Mouse (Mus musculus): Measurements from ENCODE around the gene Gm20388. TPM values are rescaled to one million over a fixed set of nuclear protein-coding genes. Genes with fewer than 3 reads are reported as not detected.

The Gm20388 gene
- polyA plus RNA-seq, 1 experiment from 2014 or later = not detected

- H3K9me3 ChIP-seq (ENCODE audit: control insufficient read depth, low read length) = no peaks in the 10 kb centered on the region
- no peak for ATAC-seq (ENCODE audit: low FRiP score)
- WGBS = 86% methylated on average over 8 of the region's 8 CpGs
These were observed 134.3 kb downstream of the Gm20388 start for GRCm38 (mm10) chr8:120044907-120045306.

GRCm38 (mm10) chr8:120045471-120045870 is 134.8 kb downstream of the Gm20388 start:
- WGBS = 79% methylated on average over 5 of the region's 5 CpGs
- no peak for ATAC-seq (ENCODE audit: low FRiP score)
- Histone ChIP-seq H3K9ac (ENCODE audit: low read length) (no peak overlapping the region), H3K9me3 (ENCODE audit: control insufficient read depth, low read length) (no peaks in the 10 kb centered on the region), H3K27ac (ENCODE audit: low read depth, low read length) (no peak overlapping the region), H3K36me3 (ENCODE audit: control insufficient read depth, insufficient read depth, low read length) (no peaks in the 10 kb centered on the region), H3K4me1 (ENCODE audit: control insufficient read depth, insufficient read depth, low read length) (no peaks in the 10 kb centered on the region), H3K4me3 (ENCODE audit: low read depth, low read length) (no peak overlapping the region), H3K27me3 (ENCODE audit: control insufficient read depth, insufficient read depth, low read length) (no peaks in the 10 kb centered on the region), H3K4me2 (no peak overlapping the region)
- DNase-seq (ENCODE audit: low spot score, missing footprints) = no peak

More at GRCm38 (mm10) chr8:120044907-120045306, 134.3 kb downstream of the Gm20388 start:
- Histone ChIP-seq H3K36me3 (ENCODE audit: control insufficient read depth, insufficient read depth, low read length) (no peaks in the 10 kb centered on the region), H3K27ac (ENCODE audit: low read depth, low read length) (no peak overlapping the region), H3K4me2 (no peak overlapping the region), H3K4me3 (ENCODE audit: low read depth, low read length) (no peak overlapping the region), H3K4me1 (ENCODE audit: control insufficient read depth, insufficient read depth, low read length) (no peaks in the 10 kb centered on the region), H3K27me3 (ENCODE audit: control insufficient read depth, insufficient read depth, low read length) (no peaks in the 10 kb centered on the region), H3K9ac (ENCODE audit: low read length) (no peak overlapping the region)
- no peak for DNase-seq (ENCODE audit: low spot score, missing footprints)

- DNase-seq (ENCODE audit: low spot score, missing footprints) (no peak), ATAC-seq (ENCODE audit: low FRiP score) (no peak)
- Histone ChIP-seq H3K27ac (ENCODE audit: low read depth, low read length) (no peak overlapping the region), H3K4me1 (ENCODE audit: control insufficient read depth, insufficient read depth, low read length) (no peaks in the 10 kb centered on the region), H3K4me2 (no peak overlapping the region), H3K36me3 (ENCODE audit: control insufficient read depth, insufficient read depth, low read length) (no peaks in the 10 kb centered on the region), H3K4me3 (ENCODE audit: low read depth, low read length) (no peak overlapping the region), H3K9ac (ENCODE audit: low read length) (no peak overlapping the region), H3K9me3 (ENCODE audit: control insufficient read depth, low read length) (no peaks in the 10 kb centered on the region), H3K27me3 (ENCODE audit: control insufficient read depth, insufficient read depth, low read length) (no peaks in the 10 kb centered on the region)
- 80% methylated on average over 14 of the region's 14 CpGs for WGBS
These were observed 135.8 kb downstream of the Gm20388 start for GRCm38 (mm10) chr8:120046258-120047020.

GRCm38 (mm10) chr8:120049949-120050348 is 139.3 kb downstream of the Gm20388 start:
- ATAC-seq (ENCODE audit: low FRiP score) = no peak
- WGBS = 85% methylated on average over 13 of the region's 13 CpGs
- Histone ChIP-seq H3K9ac (ENCODE audit: low read length) (no peak overlapping the region), H3K9me3 (ENCODE audit: control insufficient read depth, low read length) (no peaks in the 10 kb centered on the region), H3K27ac (ENCODE audit: low read depth, low read length) (no peak overlapping the region), H3K27me3 (ENCODE audit: control insufficient read depth, insufficient read depth, low read length) (no peaks in the 10 kb centered on the region), H3K4me1 (ENCODE audit: control insufficient read depth, insufficient read depth, low read length) (no peaks in the 10 kb centered on the region), H3K4me2 (no peak overlapping the region), H3K36me3 (ENCODE audit: control insufficient read depth, insufficient read depth, low read length) (no peaks in the 10 kb centered on the region), H3K4me3 (ENCODE audit: low read depth, low read length) (no peak overlapping the region)
- DNase-seq (ENCODE audit: low spot score, missing footprints) = no peak

- H3K4me1 ChIP-seq (ENCODE audit: control insufficient read depth, insufficient read depth, low read length) = no peaks in the 10 kb centered on the region
- H3K36me3 ChIP-seq (ENCODE audit: control insufficient read depth, insufficient read depth, low read length) = no peaks in the 10 kb centered on the region
- no peaks in the 10 kb centered on the region for H3K27me3 ChIP-seq (ENCODE audit: control insufficient read depth, insufficient read depth, low read length)
- no peak for DNase-seq (ENCODE audit: low spot score, missing footprints)
- 89% methylated on average over 10 of the region's 10 CpGs for WGBS
- no peak overlapping the region for H3K27ac ChIP-seq (ENCODE audit: low read depth, low read length)
- ATAC-seq (ENCODE audit: low FRiP score) = no peak
- H3K9ac ChIP-seq (ENCODE audit: low read length) = no peak overlapping the region
- H3K4me3 ChIP-seq (ENCODE audit: low read depth, low read length) = no peak overlapping the region
- no peaks in the 10 kb centered on the region for H3K9me3 ChIP-seq (ENCODE audit: control insufficient read depth, low read length)
- no peak overlapping the region for H3K4me2 ChIP-seq
These were observed 139.7 kb downstream of the Gm20388 start for GRCm38 (mm10) chr8:120050376-120050775.

- no peak overlapping the region for H3K4me2 ChIP-seq
- no peak for ATAC-seq (ENCODE audit: low FRiP score)
- no peaks in the 10 kb centered on the region for H3K36me3 ChIP-seq (ENCODE audit: control insufficient read depth, insufficient read depth, low read length)
- no peak overlapping the region for H3K27ac ChIP-seq (ENCODE audit: low read depth, low read length)
- no peak overlapping the region for H3K4me3 ChIP-seq (ENCODE audit: low read depth, low read length)
- H3K9me3 ChIP-seq (ENCODE audit: control insufficient read depth, low read length) = no peaks in the 10 kb centered on the region
- no peaks in the 10 kb centered on the region for H3K4me1 ChIP-seq (ENCODE audit: control insufficient read depth, insufficient read depth, low read length)
- 83% methylated on average over 4 of the region's 4 CpGs for WGBS
- DNase-seq (ENCODE audit: low spot score, missing footprints) = no peak
- no peaks in the 10 kb centered on the region for H3K27me3 ChIP-seq (ENCODE audit: control insufficient read depth, insufficient read depth, low read length)
- H3K9ac ChIP-seq (ENCODE audit: low read length) = no peak overlapping the region
These were observed 140.4 kb downstream of the Gm20388 start for GRCm38 (mm10) chr8:120051006-120051405.

GRCm38 (mm10) chr8:120051908-120052307 is 141.3 kb downstream of the Gm20388 start:
- Histone ChIP-seq H3K4me2 (no peak overlapping the region), H3K4me1 (ENCODE audit: control insufficient read depth, insufficient read depth, low read length) (no peaks in the 10 kb centered on the region), H3K36me3 (ENCODE audit: control insufficient read depth, insufficient read depth, low read length) (no peaks in the 10 kb centered on the region), H3K9ac (ENCODE audit: low read length) (no peak overlapping the region), H3K27me3 (ENCODE audit: control insufficient read depth, insufficient read depth, low read length) (no peaks in the 10 kb centered on the region), H3K27ac (ENCODE audit: low read depth, low read length) (no peak overlapping the region), H3K4me3 (ENCODE audit: low read depth, low read length) (no peak overlapping the region), H3K9me3 (ENCODE audit: control insufficient read depth, low read length) (no peaks in the 10 kb centered on the region)
- ATAC-seq (ENCODE audit: low FRiP score) = no peak
- 89% methylated on average over 4 of the region's 4 CpGs for WGBS
- no peak for DNase-seq (ENCODE audit: low spot score, missing footprints)

GRCm38 (mm10) chr8:120052318-120052717 is 141.7 kb downstream of the Gm20388 start:
- H3K27ac ChIP-seq (ENCODE audit: low read depth, low read length) = no peak overlapping the region
- WGBS = 85% methylated on average over 8 of the region's 8 CpGs
- H3K4me2 ChIP-seq = no peak overlapping the region
- no peaks in the 10 kb centered on the region for H3K9me3 ChIP-seq (ENCODE audit: control insufficient read depth, low read length)
- H3K4me3 ChIP-seq (ENCODE audit: low read depth, low read length) = no peak overlapping the region
- no peaks in the 10 kb centered on the region for H3K4me1 ChIP-seq (ENCODE audit: control insufficient read depth, insufficient read depth, low read length)
- no peak for ATAC-seq (ENCODE audit: low FRiP score)
- H3K36me3 ChIP-seq (ENCODE audit: control insufficient read depth, insufficient read depth, low read length) = no peaks in the 10 kb centered on the region
- DNase-seq (ENCODE audit: low spot score, missing footprints) = no peak
- H3K9ac ChIP-seq (ENCODE audit: low read length) = no peak overlapping the region
- no peaks in the 10 kb centered on the region for H3K27me3 ChIP-seq (ENCODE audit: control insufficient read depth, insufficient read depth, low read length)

- H3K4me2 ChIP-seq = no peak overlapping the region
- H3K4me1 ChIP-seq (ENCODE audit: control insufficient read depth, insufficient read depth, low read length) = no peaks in the 10 kb centered on the region
- no peak for ATAC-seq (ENCODE audit: low FRiP score)
- 92% methylated on average over 3 of the region's 3 CpGs for WGBS
- H3K9ac ChIP-seq (ENCODE audit: low read length) = no peak overlapping the region
- no peak for DNase-seq (ENCODE audit: low spot score, missing footprints)
- no peaks in the 10 kb centered on the region for H3K9me3 ChIP-seq (ENCODE audit: control insufficient read depth, low read length)
- H3K27me3 ChIP-seq (ENCODE audit: control insufficient read depth, insufficient read depth, low read length) = no peaks in the 10 kb centered on the region
- no peaks in the 10 kb centered on the region for H3K36me3 ChIP-seq (ENCODE audit: control insufficient read depth, insufficient read depth, low read length)
- H3K27ac ChIP-seq (ENCODE audit: low read depth, low read length) = no peak overlapping the region
- no peak overlapping the region for H3K4me3 ChIP-seq (ENCODE audit: low read depth, low read length)
These were observed 144.2 kb downstream of the Gm20388 start for GRCm38 (mm10) chr8:120054833-120055232.

All from midbrain, embryonic 11.5 days (tissue).